Mouse (Mus musculus): Measurements from ENCODE around the gene Diaph2.

DNA sequence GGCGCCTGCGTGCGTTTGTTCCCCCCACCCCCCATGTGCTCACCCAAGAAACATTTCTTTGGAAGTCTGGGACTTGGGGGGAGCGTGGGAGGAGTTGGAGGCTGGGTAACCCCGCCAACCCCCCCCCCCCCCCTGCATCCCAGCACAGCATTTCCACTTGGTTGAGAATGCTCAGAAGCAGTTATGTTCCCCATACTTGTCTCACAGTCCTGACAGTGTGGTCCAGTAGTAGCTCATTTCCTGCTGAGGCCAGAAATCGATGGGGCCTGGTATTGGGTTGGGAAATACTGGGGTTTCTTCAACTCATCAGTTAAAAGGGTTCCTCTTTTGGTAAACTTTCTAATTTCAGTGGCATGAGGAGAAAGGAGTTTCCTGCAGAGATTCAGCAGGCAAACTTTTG, 1.1 kb downstream of the Diaph2 start:
- TF ChIP-seq CTCF (IDR thresholded peaks at IDR 0.05; ENCODE audit: low read depth) (no peak), EP300 (IDR thresholded peaks at IDR 0.05; ENCODE audit: low read depth) (no peak)

Measured in liver, postnatal 0 days (tissue).